Mouse (Mus musculus): ENCODE measurements around the gene Cacnb2.

DNA sequence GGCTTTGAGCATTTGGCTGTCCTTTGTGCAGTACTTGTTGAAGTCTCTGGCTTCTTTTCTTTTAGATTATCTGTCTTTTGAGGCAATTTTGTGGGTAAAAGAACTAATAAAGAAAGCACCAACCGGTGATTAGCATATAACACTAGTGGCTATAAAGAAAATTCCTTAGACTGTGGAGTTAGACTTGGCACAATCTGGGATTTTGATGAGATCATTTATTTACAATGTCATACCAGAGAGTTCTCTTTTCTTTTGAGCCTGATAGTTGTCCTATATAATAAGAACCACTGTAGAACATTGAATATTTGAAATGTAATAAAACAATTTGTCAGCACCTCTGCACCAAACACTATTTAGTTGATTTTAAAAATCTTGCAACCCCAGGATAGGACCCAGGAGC is 141.9 kb downstream of the Cacnb2 start:
- TF ChIP-seq POLR2A (IDR thresholded peaks at IDR 0.05; ENCODE audit: borderline replicate concordance, insufficient read depth, low read length) (no peak), CTCF (IDR thresholded peaks at IDR 0.05; ENCODE audit: borderline replicate concordance, insufficient read depth, low read depth, low read length) (no peak)

Measured in cerebellum, adult 2 months (tissue).